In the genomic region with DNA sequence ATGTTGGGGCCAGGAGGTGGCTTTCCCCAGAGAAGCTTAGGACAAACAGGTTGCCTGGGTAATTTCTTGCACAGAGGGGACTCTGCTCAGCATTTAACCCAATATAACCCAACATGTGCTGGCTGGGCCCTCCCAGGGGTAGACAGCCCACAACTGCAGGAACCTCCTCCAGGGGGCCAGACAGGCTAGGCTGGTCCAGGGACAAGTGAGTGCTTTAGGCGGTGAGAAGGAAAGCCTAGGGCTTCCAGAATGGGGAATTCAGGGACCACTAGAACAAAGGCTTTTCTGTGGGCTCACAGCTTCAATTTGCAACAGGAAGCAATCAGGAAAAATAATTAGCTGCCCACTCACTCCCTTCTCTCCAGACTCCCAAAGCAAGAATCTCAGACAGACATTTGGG, we compare ENCODE assay signal across 8 mouse cellular contexts. TPM values are rescaled to one million over a fixed set of nuclear protein-coding genes. Genes with fewer than 3 reads are reported as not detected.
DNase-seq lines count a peak whose midpoint lies in the region; ATAC-seq and TF ChIP-seq lines count a peak whose summit lies in the region.

No protein-coding gene starts in this region.

- no peak overlapping the region for H3K9ac ChIP-seq in limb, embryonic 11.5 days (ENCODE audit: low read length)
- 0 out of 2 replicates have a peak overlapping the region, but pooled peaks have one; percentile 85 for H3K9ac ChIP-seq in neural tube, embryonic 13.5 days

- H3K9me3 ChIP-seq in limb, embryonic 11.5 days (ENCODE audit: control insufficient read depth, low read length) = no peaks in the 10 kb centered on the region
- H3K9me3 ChIP-seq in neural tube, embryonic 13.5 days = no peaks in the 10 kb centered on the region

- WGBS in limb, embryonic 11.5 days = 9% methylated on average over 1 of the region's 1 CpGs
- WGBS in neural tube, embryonic 13.5 days = 5% methylated on average over 1 of the region's 1 CpGs

- no peak for TF ChIP-seq POLR2A in embryonic fibroblast, embryonic 13.5 days (IDR thresholded peaks at IDR 0.05; ENCODE audit: low read depth, low read length)

- DNase-seq in kidney, postnatal 4 days = peak; percentile 39 to 53
- DNase-seq in kidney, postnatal 25 days = no peak
- peak; percentile 56 for DNase-seq in limb, embryonic 11.5 days (ENCODE audit: low spot score)
- no peak for DNase-seq in cerebellum, adult 11 months
- no peak for DNase-seq in adrenal gland, postnatal 4 days (ENCODE audit: low spot score in 2 of 2)
- DNase-seq in ovary, postnatal 10 days (ENCODE audit: low spot score) = no peak

- no peaks in the 10 kb centered on the region for H3K27me3 ChIP-seq in limb, embryonic 11.5 days (ENCODE audit: control insufficient read depth, insufficient read depth, low read length)
- peaks cover 29% of the 10 kb centered on the region for H3K27me3 ChIP-seq in neural tube, embryonic 13.5 days

- H3K27ac ChIP-seq in embryonic fibroblast, embryonic 13.5 days (ENCODE audit: insufficient read depth, low read length) = no peak overlapping the region
- H3K27ac ChIP-seq in limb, embryonic 11.5 days (replicated peaks; ENCODE audit: low read depth, low read length) = peak overlapping the region; percentile 91
- H3K27ac ChIP-seq in neural tube, embryonic 13.5 days (replicated peaks) = peak overlapping the region; percentile 38; the same call in 1 of the 2 replicates

- no peak for ATAC-seq in limb, embryonic 11.5 days (ENCODE audit: insufficient number of reproducible peaks, low FRiP score, low TSS enrichment, low read depth)
- no peak for ATAC-seq in neural tube, embryonic 13.5 days (ENCODE audit: low read depth)

- peak overlapping the region; percentile 98 for H3K4me2 ChIP-seq in limb, embryonic 11.5 days (ENCODE audit: low read depth, severe bottlenecking)
- H3K4me2 ChIP-seq in neural tube, embryonic 13.5 days = peak overlapping the region; percentile 98

- no peak for TF ChIP-seq CTCF in embryonic fibroblast, embryonic 13.5 days (IDR thresholded peaks at IDR 0.05; ENCODE audit: borderline replicate concordance, insufficient read depth, low read length)

- peak overlapping the region; percentile 73; the same call in 1 of the 2 replicates for H3K4me3 ChIP-seq in embryonic fibroblast, embryonic 13.5 days (ENCODE audit: insufficient read depth, low read length)
- H3K4me3 ChIP-seq in limb, embryonic 11.5 days (ENCODE audit: low read depth, low read length) = peak overlapping the region; percentile 98
- H3K4me3 ChIP-seq in neural tube, embryonic 13.5 days = peak overlapping the region; percentile 81; the same call in 1 of the 2 replicates

- no peaks in the 10 kb centered on the region; the same call in 1 of the 2 replicates for H3K36me3 ChIP-seq in limb, embryonic 11.5 days (ENCODE audit: control insufficient read depth, insufficient read depth, low read length)
- no peaks in the 10 kb centered on the region for H3K36me3 ChIP-seq in neural tube, embryonic 13.5 days

- no peaks in the 10 kb centered on the region; the same call in 1 of the 2 replicates for H3K4me1 ChIP-seq in embryonic fibroblast, embryonic 13.5 days (ENCODE audit: control insufficient read depth, insufficient read depth, low read length)
- peaks cover 33% of the 10 kb centered on the region for H3K4me1 ChIP-seq in limb, embryonic 11.5 days (ENCODE audit: control insufficient read depth, insufficient read depth, low read length)
- H3K4me1 ChIP-seq in neural tube, embryonic 13.5 days (replicated peaks) = peaks cover 49% of the 10 kb centered on the region

RNA-seq across cellular contexts. Expression of gene Lrp5, which starts 1.9 kb away (rescaled TPM):
- polyA plus RNA-seq in embryonic fibroblast, embryonic 13.5 days (2011; ENCODE audit: insufficient read length, low read depth, missing spikeins) = 32.0 and 32.7 TPM in 2 replicates
- 7.2 and 7.9 TPM in 2 replicates for polyA plus RNA-seq in limb, embryonic 11.5 days (2014; fragmentation: Nextera tagmentation; extraction: Ambion mirVana)
- 1.6 and 1.9 TPM in 2 replicates for polyA plus RNA-seq in neural tube, embryonic 13.5 days (2015; fragmentation: Nextera tagmentation; extraction: Ambion mirVana)
- 100 to 1,000 TPM; 109 to 117 TPM for total RNA-seq in adrenal gland, postnatal 4 days (2021)

RNA-seq across cellular contexts. Expression of gene 1810055G02Rik, which starts 23.7 kb away (rescaled TPM):
- 53.5 and 57.9 TPM in 2 replicates for polyA plus RNA-seq in embryonic fibroblast, embryonic 13.5 days (2011; ENCODE audit: insufficient read length, low read depth, missing spikeins)
- 38.3 and 42.9 TPM in 2 replicates for polyA plus RNA-seq in limb, embryonic 11.5 days (2014; fragmentation: Nextera tagmentation; extraction: Ambion mirVana)
- polyA plus RNA-seq in neural tube, embryonic 13.5 days (2015; fragmentation: Nextera tagmentation; extraction: Ambion mirVana) = 38.5 and 42.5 TPM in 2 replicates
- 10 to 100 TPM; 23.7 to 23.9 TPM for total RNA-seq in adrenal gland, postnatal 4 days (2021)

Comparison
In these comparisons a context has a peak if more than half of its experiments do, and no peak if none do; other contexts are left out.
1. DNase-seq: peak in kidney, postnatal 4 days (2 of 2) and limb, embryonic 11.5 days (single experiment); none in kidney, postnatal 25 days (0 of 2), cerebellum, adult 11 months (single experiment), adrenal gland, postnatal 4 days (0 of 2) and ovary, postnatal 10 days (single experiment).
2. Peak in every context shown above with its lines, with median percentiles within 50 percentile points of each other: H3K4me3 ChIP-seq.